ENCODE assay signal across 7 mouse cellular contexts in genomic region chr17:88598056-88598420, GRCm38 (mm10). TPM values are rescaled to one million over a fixed set of nuclear protein-coding genes. Genes with fewer than 3 reads are reported as not detected.
A peak's percentile ranks its signal among the peaks of the same experiment; 100 is the strongest.
DNase-seq lines count a peak whose midpoint lies in the region; ATAC-seq and TF ChIP-seq lines count a peak whose summit lies in the region.

No protein-coding gene starts in this region.

- peaks cover 18% of the 10 kb centered on the region for H3K4me1 ChIP-seq in lung, adult 2 months (ENCODE audit: control insufficient read depth, insufficient read depth, low read length)
- H3K4me1 ChIP-seq in embryonic facial prominence, embryonic 12.5 days: peaks cover 30% of the 10 kb centered on the region
- peaks cover 15% of the 10 kb centered on the region for H3K4me1 ChIP-seq in intestine, embryonic 16.5 days (ENCODE audit: control insufficient read depth, insufficient read depth, low read length)
- peaks cover 28% of the 10 kb centered on the region for H3K4me1 ChIP-seq in neural tube, embryonic 15.5 days

- no peak for TF ChIP-seq CTCF in lung, adult 2 months (IDR thresholded peaks at IDR 0.05; ENCODE audit: insufficient read depth, low read length)

- ATAC-seq in embryonic facial prominence, embryonic 12.5 days (ENCODE audit: insufficient number of reproducible peaks, insufficient read depth, low FRiP score, low TSS enrichment): no peak
- ATAC-seq in intestine, embryonic 16.5 days: no peak
- ATAC-seq in neural tube, embryonic 15.5 days (ENCODE audit: low FRiP score): no peak

- no peak for DNase-seq in lung, adult 2 months
- no peak for DNase-seq in lung, postnatal 36 days
- no peak for DNase-seq in right cerebral cortex, postnatal 36 days (ENCODE audit: low spot score in 2 of 2)
- DNase-seq in spleen, postnatal 4 days (ENCODE audit: low spot score in 2 of 2): no peak

- peak overlapping the region; percentile 82 for H3K4me2 ChIP-seq in embryonic facial prominence, embryonic 12.5 days (replicated peaks)
- peak overlapping the region; percentile 72 for H3K4me2 ChIP-seq in intestine, embryonic 16.5 days (ENCODE audit: low read depth, low read length)
- peak overlapping the region; percentile 88 for H3K4me2 ChIP-seq in neural tube, embryonic 15.5 days

- H3K27ac ChIP-seq in embryonic facial prominence, embryonic 12.5 days: peak overlapping the region; percentile 91
- peak overlapping the region; percentile 93 for H3K27ac ChIP-seq in intestine, embryonic 16.5 days (ENCODE audit: low read length)
- H3K27ac ChIP-seq in neural tube, embryonic 15.5 days (replicated peaks): peak overlapping the region; percentile 77; the same call in 1 of the 2 replicates

- H3K9ac ChIP-seq in embryonic facial prominence, embryonic 12.5 days: peak overlapping the region; percentile 52
- H3K9ac ChIP-seq in intestine, embryonic 16.5 days (ENCODE audit: low read depth, low read length): peak overlapping the region; percentile 80
- peak overlapping the region; percentile 59 for H3K9ac ChIP-seq in neural tube, embryonic 15.5 days (replicated peaks)

- no peaks in the 10 kb centered on the region for H3K9me3 ChIP-seq in embryonic facial prominence, embryonic 12.5 days
- no peaks in the 10 kb centered on the region for H3K9me3 ChIP-seq in intestine, embryonic 16.5 days (ENCODE audit: control insufficient read depth, low read length)
- H3K9me3 ChIP-seq in neural tube, embryonic 15.5 days (replicated peaks): no peaks in the 10 kb centered on the region

- H3K36me3 ChIP-seq in embryonic facial prominence, embryonic 12.5 days: no peaks in the 10 kb centered on the region
- H3K36me3 ChIP-seq in intestine, embryonic 16.5 days (ENCODE audit: control insufficient read depth, insufficient read depth, low read length): no peaks in the 10 kb centered on the region
- H3K36me3 ChIP-seq in neural tube, embryonic 15.5 days: no peaks in the 10 kb centered on the region

- H3K4me3 ChIP-seq in lung, adult 2 months (replicated peaks; ENCODE audit: extremely low read depth, low read depth, low read length): peak overlapping the region; percentile 85
- peak overlapping the region; percentile 47 for H3K4me3 ChIP-seq in embryonic facial prominence, embryonic 12.5 days
- H3K4me3 ChIP-seq in intestine, embryonic 16.5 days (ENCODE audit: low read length): peak overlapping the region; percentile 66
- peak overlapping the region; percentile 49 for H3K4me3 ChIP-seq in neural tube, embryonic 15.5 days (replicated peaks)

- 13% methylated on average over 5 of the region's 5 CpGs for WGBS in lung, adult 2 months
- WGBS in embryonic facial prominence, embryonic 12.5 days: 4% methylated on average over 5 of the region's 5 CpGs
- WGBS in intestine, embryonic 16.5 days: 8% methylated on average over 5 of the region's 5 CpGs
- WGBS in neural tube, embryonic 15.5 days: 6% methylated on average over 5 of the region's 5 CpGs

- H3K27me3 ChIP-seq in embryonic facial prominence, embryonic 12.5 days: no peaks in the 10 kb centered on the region
- H3K27me3 ChIP-seq in intestine, embryonic 16.5 days (replicated peaks; ENCODE audit: control insufficient read depth, insufficient read depth, low read length): no peaks in the 10 kb centered on the region
- no peaks in the 10 kb centered on the region for H3K27me3 ChIP-seq in neural tube, embryonic 15.5 days (replicated peaks)

- no peak for TF ChIP-seq POLR2A in lung, adult 2 months (IDR thresholded peaks at IDR 0.05; ENCODE audit: borderline replicate concordance, extremely low read depth, low read depth, low read length)

RNA-seq across cellular contexts. Expression of gene Ston1, which starts 0.6 kb away (rescaled TPM):
- 41.0 and 43.1 TPM in 2 replicates for polyA plus RNA-seq in lung, adult 2 months (2012; rRNA removed)
- polyA plus RNA-seq in embryonic facial prominence, embryonic 12.5 days (2016; fragmentation: Nextera tagmentation; extraction: Ambion mirVana): 4.7 and 4.9 TPM in 2 replicates
- 3.9 and 4.3 TPM in 2 replicates for polyA plus RNA-seq in intestine, embryonic 16.5 days (2015; fragmentation: Nextera tagmentation; extraction: Ambion mirVana)
- 1.0 and 2.6 TPM in 2 replicates for polyA plus RNA-seq in neural tube, embryonic 15.5 days (2015; fragmentation: Nextera tagmentation; extraction: Ambion mirVana)
